Mouse (Mus musculus) adrenal gland, postnatal 36 days (tissue): Measurements from ENCODE around the gene Aven. TPM values are rescaled to one million over a fixed set of nuclear protein-coding genes. Genes with fewer than 3 reads are reported as not detected.

Experiments used
- DNase-seq, 2 experiments: peaks; one replicate each; pipeline ENCODE4 v3.0.0; 2021; ENCODE audit warnings: mixed read lengths in 1 of 2
- total RNA-seq, 2 experiments: library from RNA; stranded (reverse); gene quantifications; 2 replicates each; pipeline ENCODE4 v1.2.3; 2021

Gene Aven
- total RNA-seq, 2 experiments from 2014 or later, result 17.5 to 20.5 TPM

DNA sequence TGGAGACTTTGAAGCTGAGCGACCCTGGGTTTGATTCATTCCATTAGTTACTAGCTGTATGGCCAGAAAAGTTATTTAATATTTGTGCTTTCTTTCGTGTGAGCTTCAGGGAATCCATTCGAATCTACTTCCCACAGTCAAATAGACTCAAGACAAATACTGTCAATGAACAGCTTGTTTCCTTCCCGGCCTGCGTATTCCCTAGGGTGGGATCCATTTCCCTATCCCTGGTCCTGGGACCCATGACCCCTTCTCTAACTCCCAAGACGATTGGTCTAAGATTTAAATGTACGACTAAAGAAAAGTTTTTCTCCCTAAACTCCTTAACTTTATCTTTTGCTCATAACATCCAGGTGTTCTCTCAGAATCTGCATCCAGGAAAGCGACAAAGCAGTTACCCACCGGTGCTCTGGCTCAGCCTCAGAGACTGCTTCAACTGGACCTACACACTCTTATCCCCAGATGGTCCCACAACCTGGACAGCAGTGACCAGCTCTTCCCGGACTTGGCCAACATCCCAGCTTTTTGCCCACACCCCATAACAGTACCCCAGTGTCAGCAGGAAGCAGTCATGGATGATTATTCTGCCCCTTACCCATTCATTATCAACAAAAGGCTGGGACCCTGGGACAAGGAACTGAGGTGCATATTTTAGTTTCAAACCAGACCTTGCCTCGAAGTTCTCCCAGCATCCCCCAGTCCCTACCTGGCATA is 2.1 kb upstream of the Aven start:
- no peak for DNase-seq

DNA sequence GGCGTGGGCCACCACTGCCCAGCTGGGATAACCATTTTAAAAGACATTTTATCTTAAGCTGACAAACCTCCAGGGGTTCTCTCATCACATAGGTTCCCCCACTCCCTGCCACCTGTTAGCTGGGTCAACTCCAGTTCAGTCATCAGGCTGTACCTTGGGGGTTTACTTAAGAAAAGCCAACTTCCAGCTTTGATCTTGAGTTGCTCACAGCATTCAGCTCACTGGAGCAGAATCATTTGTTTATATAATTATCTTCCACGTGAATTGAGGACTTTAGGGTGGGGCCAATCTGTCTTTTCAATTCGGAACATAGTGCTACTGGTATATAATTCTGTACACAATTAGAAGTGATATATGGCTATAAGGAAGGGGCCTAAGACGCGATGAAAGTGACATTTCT is 1.1 kb upstream of the Aven start:
- no peak for DNase-seq

DNA sequence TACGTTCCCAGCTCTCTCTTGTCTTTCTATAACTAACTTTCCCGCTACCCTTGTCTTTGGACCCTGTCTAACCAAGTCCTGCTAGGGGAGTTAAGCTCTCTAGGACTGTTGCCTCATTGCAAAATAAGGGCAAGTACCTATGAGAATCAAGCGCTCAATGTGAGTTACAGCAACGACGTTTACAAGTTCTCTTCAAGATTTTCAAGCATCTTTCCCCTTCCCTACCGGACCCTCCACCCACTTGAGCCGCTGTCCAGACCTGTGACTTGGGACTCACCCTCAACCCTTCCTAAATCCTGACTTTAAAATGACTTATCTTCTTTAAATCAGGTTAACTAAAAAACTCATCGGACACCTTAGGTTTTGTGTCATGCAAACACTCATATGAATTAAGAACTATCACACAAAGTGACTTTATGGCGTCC is 321 bp upstream of the Aven start:
- DNase-seq, result peak; percentile 10 to 13

DNA sequence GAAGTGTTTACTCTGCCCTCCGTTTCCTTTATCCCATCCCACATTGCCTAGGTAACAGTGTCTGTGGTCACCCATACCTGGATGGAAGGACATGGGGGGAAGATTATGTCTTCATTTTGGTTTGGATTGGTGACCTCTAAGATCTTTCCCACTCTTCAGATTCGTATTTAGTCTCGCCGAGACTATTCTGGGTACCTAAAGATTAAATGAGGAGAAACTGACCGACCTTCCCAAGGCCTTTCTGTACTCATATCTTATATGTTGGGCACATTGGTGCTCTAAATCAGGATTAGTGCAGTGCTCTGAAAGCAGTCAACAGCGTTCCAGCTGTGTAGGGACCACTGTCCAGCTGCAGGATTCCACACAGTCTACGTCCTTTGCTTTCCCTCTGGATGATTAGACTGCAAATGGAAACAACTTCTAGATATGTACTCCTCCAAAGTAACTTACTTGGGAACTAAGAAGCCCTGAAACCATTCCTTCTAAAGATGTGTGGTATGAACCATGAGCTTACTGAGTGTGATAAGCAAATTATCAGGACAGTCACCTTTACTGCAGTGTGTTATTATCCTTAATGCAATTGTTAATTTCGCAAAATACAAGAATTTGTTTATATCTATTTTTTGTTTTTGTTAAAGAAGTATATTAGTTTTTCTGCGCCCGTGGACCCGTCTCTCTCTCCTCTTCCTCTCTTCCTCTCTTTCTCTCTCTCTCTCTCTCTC is 936 bp downstream of the Aven start:
- DNase-seq, result no peak

DNA sequence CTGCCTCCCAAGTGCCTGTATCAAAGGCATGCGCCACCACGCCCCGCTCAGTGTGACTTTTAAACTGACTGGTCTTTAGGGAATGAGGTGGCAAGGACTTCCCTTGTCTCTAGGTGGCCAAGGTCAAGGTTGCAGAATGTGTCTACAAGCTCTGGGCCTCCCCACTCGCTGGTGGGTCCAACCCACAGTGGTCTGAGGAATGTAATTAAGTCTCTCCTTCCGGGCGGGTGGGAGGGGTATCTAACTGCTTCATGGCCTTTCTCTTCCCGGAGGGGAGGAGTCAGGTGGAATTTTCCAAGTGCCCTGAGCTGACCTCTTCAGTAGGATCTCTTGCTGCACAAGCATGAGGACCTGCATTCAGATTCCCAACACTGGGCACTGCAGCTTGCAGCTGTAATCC is 5.1 kb downstream of the Aven start:
- peak in 1 of 2 experiments; percentile 9 for DNase-seq

DNA sequence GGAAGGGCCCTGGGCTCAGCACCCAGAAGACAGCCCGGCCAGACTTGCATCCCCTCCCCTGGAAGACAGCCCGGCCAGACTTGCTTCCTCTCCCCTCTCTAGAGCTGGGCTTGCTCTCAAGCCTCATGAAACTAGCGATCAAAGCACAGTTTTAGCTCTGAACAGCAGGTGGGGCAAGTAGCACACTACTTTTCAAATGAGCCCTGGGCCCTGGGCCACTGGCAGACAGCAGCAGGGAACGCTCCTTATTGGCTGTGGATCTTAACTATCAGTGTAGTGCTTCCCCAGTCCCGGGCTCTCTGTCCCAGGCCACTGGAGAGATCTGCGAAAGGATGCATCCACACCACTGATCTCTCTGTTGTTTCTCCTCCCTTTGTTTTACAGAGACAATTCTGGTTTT is 8.4 kb downstream of the Aven start:
- DNase-seq, result peak; percentile 77 to 84

DNA sequence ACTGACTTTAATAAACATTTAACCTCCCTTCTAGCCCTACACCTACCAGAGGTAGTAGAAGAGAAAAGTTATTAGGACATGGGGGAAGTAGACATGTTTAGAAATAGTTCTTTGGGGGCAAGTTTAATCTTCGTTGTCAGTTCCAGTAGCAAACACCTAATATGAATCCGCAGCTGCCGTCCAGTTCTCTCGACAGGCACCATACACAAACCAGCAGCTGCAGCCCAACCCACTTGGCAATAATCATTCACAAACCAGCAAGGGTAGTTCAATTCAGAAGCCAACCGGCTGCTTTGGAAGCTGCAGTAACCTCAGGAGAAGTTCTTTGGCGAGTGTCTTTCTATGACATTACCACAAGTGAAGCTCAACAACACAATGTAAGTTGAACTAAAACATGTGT is 11.2 kb downstream of the Aven start:
- no peak for DNase-seq

DNA sequence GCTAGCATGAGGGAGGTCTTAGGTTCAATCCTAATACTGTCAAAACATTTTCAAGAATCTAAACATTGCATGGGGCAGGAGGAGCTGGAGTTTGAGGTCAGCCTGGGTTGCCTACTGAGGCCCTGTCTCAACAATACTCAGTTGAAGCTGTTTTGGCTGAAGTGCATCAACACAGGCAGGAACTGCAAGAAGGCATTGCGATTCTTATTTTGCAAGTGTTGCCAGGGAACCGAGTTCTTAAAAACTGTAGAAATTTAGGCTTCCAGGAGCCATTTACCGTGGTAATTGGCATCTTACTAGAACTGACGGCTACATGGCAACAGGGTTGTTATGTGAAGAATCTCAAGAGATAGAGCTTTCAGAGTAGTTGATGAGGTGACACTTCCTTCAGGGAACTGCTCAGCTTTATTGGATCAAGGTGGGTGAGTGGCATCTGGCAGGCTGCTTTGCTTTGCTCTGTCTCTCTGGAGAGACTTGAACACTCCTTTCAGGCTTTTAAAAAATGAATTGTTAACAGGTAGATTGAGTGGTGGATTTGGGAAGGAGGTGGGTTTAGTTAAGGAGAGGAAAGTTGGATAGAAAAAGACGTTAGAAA is 14.2 kb downstream of the Aven start:
- DNase-seq, result no peak

DNA sequence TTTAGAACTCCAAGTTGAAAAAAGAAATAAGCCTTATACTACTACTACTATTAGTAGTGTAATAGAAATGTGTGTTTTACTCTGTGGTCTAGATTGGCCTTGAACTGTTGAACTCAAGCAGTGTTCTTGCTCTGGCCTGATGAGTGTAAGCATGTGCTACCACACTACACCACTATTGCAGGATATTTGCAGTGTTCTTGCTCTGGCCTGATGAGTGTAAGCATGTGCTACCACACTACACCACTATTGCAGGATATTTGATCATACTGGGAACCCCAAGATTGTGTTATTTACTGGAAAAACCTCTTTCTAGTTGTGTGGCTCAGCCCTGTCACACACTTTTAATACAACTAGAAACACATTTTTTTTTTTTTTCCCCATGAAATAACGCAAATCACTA is 14.7 kb downstream of the Aven start:
- no peak for DNase-seq

DNA sequence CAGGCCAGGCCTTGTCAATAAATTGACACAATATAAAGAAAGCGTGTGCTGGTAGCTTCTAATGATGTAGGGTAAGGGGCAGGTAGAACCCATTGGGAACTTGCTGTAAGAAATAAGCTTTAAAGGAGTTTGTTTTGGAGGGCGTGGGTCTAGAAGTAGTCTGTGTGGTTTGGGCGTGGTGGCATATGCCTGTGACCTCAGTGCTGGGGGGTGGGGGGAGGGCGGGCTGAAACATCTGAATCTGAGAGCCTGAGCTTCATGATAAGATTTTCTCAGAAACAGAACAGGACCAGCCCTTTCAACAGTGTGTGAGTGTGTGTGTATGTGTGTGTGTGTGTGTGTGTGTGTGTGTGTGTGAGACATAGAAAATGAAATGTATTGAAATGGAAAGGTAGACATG is 17.4 kb downstream of the Aven start:
- no peak for DNase-seq

DNA sequence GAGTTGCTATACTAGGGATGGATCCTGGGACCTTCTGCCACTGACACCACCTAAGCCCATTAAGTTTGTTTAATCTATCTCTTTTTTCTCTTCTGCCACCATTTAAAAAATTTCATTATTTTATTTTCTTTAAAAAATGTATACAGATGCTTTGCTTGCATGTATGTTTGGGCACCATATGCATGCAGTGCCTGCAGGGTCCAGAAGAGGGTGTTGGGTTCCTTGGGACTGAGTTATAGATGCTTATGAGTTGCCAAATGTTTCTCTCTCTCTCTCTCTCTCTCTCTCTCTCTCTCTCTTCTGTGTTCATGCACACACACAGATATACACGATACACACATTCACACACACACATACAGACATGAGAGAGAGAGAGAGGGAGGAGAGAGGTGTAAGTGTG is 20.3 kb downstream of the Aven start:
- no peak for DNase-seq

DNA sequence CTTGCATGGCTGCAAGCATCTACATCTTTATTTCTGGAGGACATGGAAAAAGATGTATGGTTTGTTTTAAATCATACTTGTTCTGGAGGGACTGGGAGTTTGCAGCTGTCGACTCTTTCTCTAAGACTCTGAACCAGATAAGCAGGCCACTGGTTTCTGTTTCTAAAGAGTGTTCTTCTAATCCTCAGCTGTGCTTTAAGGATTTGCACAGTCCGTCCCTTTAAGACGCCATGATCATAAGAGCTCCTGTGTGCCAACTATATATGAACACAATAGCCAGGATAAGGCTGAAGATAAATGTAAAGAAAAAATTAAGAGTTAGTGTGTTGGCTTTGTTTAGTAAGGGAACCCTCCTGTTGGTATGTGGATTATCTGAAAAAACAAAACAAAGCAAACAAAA is 24.0 kb downstream of the Aven start:
- DNase-seq, result no peak

DNA sequence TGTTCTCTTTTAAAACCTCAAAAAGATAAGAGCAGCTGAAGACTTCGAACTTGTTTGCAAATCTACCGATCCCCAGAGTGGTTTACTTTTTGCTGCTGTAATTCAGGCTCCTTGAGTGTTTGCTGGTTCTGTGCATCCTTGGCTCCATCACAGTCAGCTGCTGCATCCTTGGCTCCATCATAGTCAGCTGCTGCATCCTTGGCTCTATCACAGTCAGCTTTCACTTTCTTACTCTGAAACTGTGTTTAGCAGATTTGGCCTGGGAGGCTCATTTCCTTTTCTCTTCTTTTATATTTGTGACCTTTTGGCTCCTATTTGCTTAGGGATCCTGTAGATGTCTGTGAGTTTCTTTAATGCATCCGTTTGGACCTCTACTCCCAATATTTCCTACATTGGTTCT is 24.5 kb downstream of the Aven start:
- DNase-seq, result no peak

DNA sequence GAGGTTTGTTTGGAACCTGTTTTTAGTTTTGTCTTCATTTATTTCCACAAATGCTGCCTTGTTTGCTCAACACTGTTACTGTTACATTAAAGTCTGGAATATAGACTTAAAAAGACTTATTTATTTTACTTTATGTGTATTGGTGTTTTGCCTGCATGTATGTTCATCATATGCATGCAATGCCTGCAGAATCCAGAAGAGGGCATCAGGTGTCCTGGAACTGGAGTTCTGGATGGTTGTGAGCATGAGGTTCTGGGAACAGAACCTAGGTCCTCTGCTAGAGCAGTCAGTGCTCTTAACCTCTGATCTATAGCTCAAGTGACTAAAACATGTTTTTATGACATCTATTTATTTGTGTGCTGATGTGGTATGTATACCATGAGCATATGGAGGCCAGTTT is 25.8 kb downstream of the Aven start:
- DNase-seq, result no peak

DNA sequence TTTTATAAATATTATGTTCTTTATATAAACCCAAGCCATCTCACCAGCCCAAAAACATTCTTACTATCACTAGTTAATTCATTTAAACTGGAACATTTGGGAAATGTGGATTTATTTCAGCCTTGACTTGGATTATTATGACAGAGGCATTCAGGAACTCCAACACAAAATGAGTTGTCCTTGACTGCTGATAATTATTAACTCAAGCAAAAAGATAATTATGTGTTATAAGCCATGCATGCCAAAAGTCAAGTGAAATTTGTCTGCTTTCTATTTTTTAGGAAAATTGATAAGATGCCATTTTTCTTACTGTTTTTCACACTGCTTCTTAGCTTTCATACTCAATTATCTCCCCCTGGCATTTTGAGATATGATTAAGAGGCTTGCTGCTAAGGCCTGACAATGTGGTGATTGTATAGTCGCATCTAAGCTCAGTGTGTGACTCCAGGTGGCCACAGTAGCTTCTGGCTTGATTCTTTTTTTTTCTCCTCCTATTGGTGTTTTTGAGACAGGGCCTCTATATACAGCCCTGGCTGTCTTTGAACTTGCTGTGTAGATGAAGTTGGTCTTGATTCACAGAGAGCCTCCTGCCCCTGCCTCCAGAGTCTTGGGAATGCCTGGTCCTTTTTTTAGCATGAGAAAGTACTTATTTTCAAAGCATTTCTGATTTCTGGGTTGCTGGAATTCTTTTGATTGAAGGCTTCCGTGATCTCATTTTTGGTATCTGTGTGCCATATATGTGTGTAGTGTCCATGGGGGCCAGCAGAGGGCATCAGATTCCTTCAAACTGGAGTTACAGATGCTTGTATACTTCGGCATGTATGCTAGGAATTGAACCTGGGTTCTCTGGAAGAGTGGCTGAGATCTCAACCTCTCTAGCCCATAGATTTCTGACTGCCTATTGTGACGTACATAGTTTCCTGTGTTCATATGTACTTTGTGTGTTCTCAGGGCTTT is 28.0 kb downstream of the Aven start:
- DNase-seq, result no peak

DNA sequence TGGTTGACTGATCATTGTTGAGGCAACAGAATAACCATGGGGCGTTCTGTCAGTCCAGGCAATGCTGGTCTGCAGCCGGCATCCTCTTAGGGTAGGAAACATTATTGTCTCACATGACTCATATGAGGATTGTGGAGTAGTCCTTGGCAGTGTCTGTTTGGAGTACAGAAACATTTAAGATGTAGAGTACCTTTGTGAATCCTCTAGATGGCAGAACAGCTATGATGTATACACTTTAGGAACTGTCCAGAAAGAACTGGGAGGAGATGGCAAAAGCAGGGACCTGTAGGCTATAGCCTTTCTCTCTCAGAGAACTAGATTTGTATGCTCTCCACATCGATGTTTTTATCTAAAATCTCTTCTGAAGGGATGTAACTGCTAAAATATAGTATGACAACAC is 34.2 kb downstream of the Aven start:
- no peak for DNase-seq

DNA sequence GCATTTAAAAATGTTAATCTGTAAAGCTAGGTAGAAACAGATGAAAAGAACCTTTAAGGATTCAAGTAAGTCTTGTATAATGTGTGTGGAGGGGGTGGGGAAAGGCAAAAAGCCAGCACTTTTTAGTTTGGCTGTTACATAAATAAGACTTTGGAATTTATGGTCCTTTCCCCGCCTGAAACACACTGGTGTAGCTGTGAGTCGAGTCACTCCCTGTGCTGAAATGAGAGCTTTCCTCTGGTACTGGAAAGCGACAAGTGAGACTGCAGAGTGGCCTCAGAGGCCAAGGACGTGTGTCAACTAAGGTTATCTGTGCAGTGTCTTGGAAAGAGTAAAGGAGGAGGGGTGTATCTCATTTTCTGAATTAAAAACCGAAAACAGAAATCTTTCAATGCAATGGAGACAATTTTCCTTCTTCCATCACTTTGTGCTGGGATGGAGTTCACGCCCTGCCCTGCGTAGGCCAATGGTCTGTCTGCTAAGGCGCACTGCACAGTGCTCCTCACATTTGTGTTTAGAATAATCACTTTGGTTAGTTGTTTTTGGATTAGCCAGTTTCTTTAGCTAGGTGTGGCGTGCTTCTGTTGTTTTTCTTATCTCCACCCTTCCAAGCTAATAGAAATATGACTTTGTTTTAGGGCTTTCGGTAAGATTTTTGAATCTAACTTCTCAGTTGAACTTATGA is 40.2 kb downstream of the Aven start:
- DNase-seq, result no peak

DNA sequence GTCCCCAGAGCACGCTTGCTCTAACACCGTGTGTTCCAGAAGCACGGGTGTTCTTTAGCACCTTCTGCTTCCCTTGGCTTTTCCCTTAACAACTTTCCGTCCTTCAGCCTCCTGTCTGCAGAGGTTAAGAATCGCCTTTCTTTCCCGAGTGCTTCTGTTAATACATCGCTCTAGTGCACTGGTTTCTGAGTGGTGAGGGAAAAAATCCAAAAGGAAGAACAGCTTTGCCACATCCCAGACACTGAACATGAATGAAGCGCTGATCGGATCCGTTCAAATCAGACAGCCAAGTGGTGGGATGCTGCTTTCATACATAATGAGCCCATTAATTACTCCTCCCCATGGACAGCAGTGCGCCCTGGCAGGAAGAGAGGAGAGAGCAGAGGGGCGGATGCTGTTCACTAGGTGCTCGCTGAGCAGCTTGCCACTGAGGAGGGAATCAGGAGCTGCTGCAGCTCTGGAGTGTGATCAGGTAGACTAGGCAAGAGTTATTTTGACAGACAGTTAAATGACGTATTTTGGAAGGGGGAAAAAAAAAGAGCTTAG is 42.0 kb downstream of the Aven start:
- DNase-seq, result no peak

DNA sequence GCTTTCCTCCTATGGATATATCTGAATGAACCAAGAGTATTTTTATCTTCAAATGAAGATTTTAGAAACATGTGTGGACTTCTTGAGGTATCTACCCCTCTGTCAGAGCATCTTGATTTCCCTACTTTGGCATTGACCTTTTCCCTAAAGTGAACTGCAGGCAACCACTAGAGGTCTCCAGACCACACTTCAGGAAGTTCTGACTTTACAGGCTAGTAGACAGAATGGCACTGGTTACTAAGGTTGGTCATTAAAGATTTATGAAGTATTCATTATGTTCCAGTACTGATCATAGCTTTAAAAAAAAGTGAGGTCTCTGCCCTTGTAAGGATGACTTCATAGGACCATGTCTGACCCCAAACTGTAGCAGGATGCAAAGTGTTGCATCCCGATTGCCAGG is 46.0 kb downstream of the Aven start:
- peak in 1 of 2 experiments; percentile 43 for DNase-seq

DNA sequence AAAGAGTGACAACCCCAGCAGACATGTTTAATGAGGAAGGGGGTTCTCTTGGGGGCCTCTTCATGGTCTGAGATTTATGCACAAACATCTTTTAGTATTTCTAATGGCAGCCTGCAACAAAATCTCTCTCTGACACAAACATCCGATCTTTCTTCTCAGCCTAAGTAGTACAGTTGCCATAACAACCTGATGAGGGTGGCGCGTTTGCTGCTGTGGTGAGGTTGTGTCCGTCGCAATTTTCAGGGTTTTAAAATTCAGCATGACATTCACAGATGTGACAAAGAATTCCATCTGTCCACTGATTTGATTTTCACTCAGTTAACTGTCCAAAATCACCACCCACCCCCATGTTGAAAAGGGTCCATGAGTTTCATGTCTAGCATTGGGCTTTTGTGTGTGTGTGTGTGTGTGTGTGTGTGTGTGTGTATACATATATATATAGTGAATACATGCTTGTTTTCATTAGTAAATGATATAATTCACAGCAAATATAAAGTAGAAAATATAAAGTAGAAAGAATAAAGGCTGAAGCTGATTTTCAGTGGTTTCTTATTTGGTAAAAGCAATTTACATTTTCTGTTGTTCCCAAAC is 49.0 kb downstream of the Aven start:
- no peak for DNase-seq

DNA sequence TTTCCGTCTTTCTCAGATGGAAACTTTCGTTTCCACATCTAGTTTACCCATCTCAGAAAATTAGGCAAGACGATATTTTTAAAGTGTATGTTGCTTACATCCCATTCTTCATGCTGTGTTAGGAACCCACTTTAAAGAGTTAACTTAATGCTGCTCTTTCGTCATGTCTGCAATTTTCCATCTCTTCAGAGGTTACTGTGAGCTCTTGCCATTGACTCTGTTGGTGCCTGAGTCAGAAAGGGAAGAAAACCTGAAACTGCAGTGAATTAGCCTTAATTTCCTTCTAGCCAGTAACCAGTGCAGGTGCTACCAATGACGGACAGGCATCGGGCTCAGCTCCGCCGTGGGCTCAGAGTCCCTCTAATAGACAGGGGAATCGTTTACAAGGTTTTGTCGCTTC is 63.8 kb downstream of the Aven start:
- no peak for DNase-seq
